Mouse (Mus musculus): ENCODE measurements around the gene Zfp69. TPM values are rescaled to one million over a fixed set of nuclear protein-coding genes. Genes with fewer than 3 reads are reported as not detected.

The Zfp69 gene
- total and polyA plus RNA-seq, 3 experiments: 0.46 to 2.2 (median 0.89) TPM

GRCm38 (mm10) chr4:120912866-120913265 is 38.6 kb downstream of the Zfp69 start:
- dilution Hi-C loops (cut with MboI; ENCODE audit: extremely low pct_ligation_motif_present, extremely low pct_unique_long_range_greater_than_20kb, low sequenced_read_pairs): no loop called here
- Histone ChIP-seq H3K79me2 (replicated peaks; ENCODE audit: control insufficient read depth, extremely low read depth, insufficient read depth, poor library complexity, severe bottlenecking) (no peaks in the 10 kb centered on the region), H3K4me1 (ENCODE audit: control insufficient read depth in 1 of 2, insufficient read depth in 2 of 2) (peaks cover 20 to 40% of the 10 kb centered on the region in 2 experiments), H3K4me3 (replicated peaks in 1 of 3; ENCODE audit: low read depth in 2 of 3, low read length in 2 of 3, poor library complexity in 1 of 3) (no peak overlapping the region), H3K27ac (ENCODE audit: insufficient read depth, low read depth) (no peak overlapping the region), H3K9me3 (replicated peaks; ENCODE audit: low read length) (no peaks in the 10 kb centered on the region), H3K36me3 (replicated peaks in 1 of 2; ENCODE audit: control insufficient read depth in 1 of 2, insufficient read depth in 1 of 2, low read length in 1 of 2) (no peaks in the 10 kb centered on the region), H3K9ac (ENCODE audit: insufficient read depth, low read depth) (no peak overlapping the region), H3K27me3 (replicated peaks) (peaks cover 1% of the 10 kb centered on the region), H3K4me2 (ENCODE audit: insufficient read depth, low read depth, poor library complexity, severe bottlenecking) (no peak overlapping the region)
- TF ChIP-seq MAZ (IDR thresholded peaks at IDR 0.05; ENCODE audit: low read depth, low read length) (no peak), KAT2A (IDR thresholded peaks at IDR 0.05; ENCODE audit: insufficient replicate concordance, low read length) (no peak), POLR2A (IDR thresholded peaks at IDR 0.05; ENCODE audit: low read depth, low read length) (no peak), SMC3 (IDR thresholded peaks at IDR 0.05; ENCODE audit: low read depth, low read length) (no peak), CTCF (conservative IDR thresholded peaks at IDR 0.05 in 1 of 2, IDR thresholded peaks at IDR 0.05 in 1 of 2; ENCODE audit: low read depth in 2 of 2, low read length in 2 of 2) (no peak), POLR2AphosphoS2 (IDR thresholded peaks at IDR 0.05; ENCODE audit: low read depth, low read length) (no peak), TBP (conservative IDR thresholded peaks at IDR 0.05; ENCODE audit: low read depth, low read length) (no peak), UBTF (IDR thresholded peaks at IDR 0.05; ENCODE audit: low read depth, low read length) (no peak), ELF1 (IDR thresholded peaks at IDR 0.05; ENCODE audit: low read depth, low read length) (no peak), TCF12 (IDR thresholded peaks at IDR 0.05; ENCODE audit: low read depth, low read length) (no peak), MAX (IDR thresholded peaks at IDR 0.05; ENCODE audit: low read length) (no peak), NRF1 (IDR thresholded peaks at IDR 0.05; ENCODE audit: low read depth, low read length) (no peak), USF2 (conservative IDR thresholded peaks at IDR 0.05; ENCODE audit: low read depth, low read length) (no peak), E2F4 (IDR thresholded peaks at IDR 0.05; ENCODE audit: insufficient replicate concordance, low read depth, low read length) (no peak), ZNF384 (IDR thresholded peaks at IDR 0.05; ENCODE audit: low read depth, low read length) (no peak), RAD21 (IDR thresholded peaks at IDR 0.05; ENCODE audit: low read depth, low read length) (no peak), IRF4 (IDR thresholded peaks at IDR 0.05; ENCODE audit: low read depth, low read length) (no peak), MAFK (IDR thresholded peaks at IDR 0.05; ENCODE audit: insufficient replicate concordance, low read length) (no peak), BHLHE40 (IDR thresholded peaks at IDR 0.05; ENCODE audit: low read depth, low read length) (no peak), NELFE (IDR thresholded peaks at IDR 0.05; ENCODE audit: low read depth, low read length) (no peak)
- no peak for DNase-seq (ENCODE audit: extremely low read depth)
- in situ Hi-C loops (cut with MboI; ENCODE audit: low pct_ligation_motif_present, low pct_unique_long_range_greater_than_20kb, low sequenced_read_pairs): loop anchor here (10.0 kb wide), 1 partner anchor 122 kb away; the partner anchor contains the start of gene Col9a2

- in situ Hi-C loops (cut with MboI; ENCODE audit: low pct_ligation_motif_present, low pct_unique_long_range_greater_than_20kb, low sequenced_read_pairs): loop anchor here (10.0 kb wide), 1 partner anchor 124 kb away; the partner anchor contains the start of gene Col9a2
- peaks cover 20 to 40% of the 10 kb centered on the region in 2 experiments for H3K4me1 ChIP-seq (ENCODE audit: control insufficient read depth in 1 of 2, insufficient read depth in 2 of 2)
- no peak overlapping the region for H3K27ac ChIP-seq (ENCODE audit: insufficient read depth, low read depth)
- no peak for TF ChIP-seq MYC (IDR thresholded peaks at IDR 0.05; ENCODE audit: low read depth, low read length)
- no peak for TF ChIP-seq E2F4 (IDR thresholded peaks at IDR 0.05; ENCODE audit: insufficient replicate concordance, low read depth, low read length)
- TF ChIP-seq JUND (conservative IDR thresholded peaks at IDR 0.05; ENCODE audit: low read depth, low read length): no peak
- dilution Hi-C loops (cut with MboI; ENCODE audit: extremely low pct_ligation_motif_present, extremely low pct_unique_long_range_greater_than_20kb, low sequenced_read_pairs): no loop called here
- no peaks in the 10 kb centered on the region for H3K9me3 ChIP-seq (replicated peaks; ENCODE audit: low read length)
- no peak overlapping the region for H3K4me3 ChIP-seq (replicated peaks in 1 of 3; ENCODE audit: low read depth in 2 of 3, low read length in 2 of 3, poor library complexity in 1 of 3)
- no peak for DNase-seq (ENCODE audit: extremely low read depth)
- H3K9ac ChIP-seq (ENCODE audit: insufficient read depth, low read depth): no peak overlapping the region
- H3K36me3 ChIP-seq (replicated peaks in 1 of 2; ENCODE audit: control insufficient read depth in 1 of 2, insufficient read depth in 1 of 2, low read length in 1 of 2): no peaks in the 10 kb centered on the region
- no peaks in the 10 kb centered on the region for H3K79me2 ChIP-seq (replicated peaks; ENCODE audit: control insufficient read depth, extremely low read depth, insufficient read depth, poor library complexity, severe bottlenecking)
- no peak overlapping the region for H3K4me2 ChIP-seq (ENCODE audit: insufficient read depth, low read depth, poor library complexity, severe bottlenecking)
- peaks cover 1% of the 10 kb centered on the region for H3K27me3 ChIP-seq (replicated peaks)
Measured at GRCm38 (mm10) chr4:120911086-120911485, 40.4 kb downstream of the Zfp69 start.

Measured in CH12.LX (cell line).